Mouse (Mus musculus) thymus, postnatal 0 days (tissue): ENCODE data around the gene Irx3. TPM values are rescaled to one million over a fixed set of nuclear protein-coding genes. Genes with fewer than 3 reads are reported as not detected.

ENCODE experiments used
- DNase-seq: peaks from one replicate; pipeline ENCODE4 v3.0.0-alpha.2; 2015; ENCODE audit warnings: low spot score
- polyA plus RNA-seq: library from polyadenylated mRNA; unstranded; fragments of >200 nt; fragmentation: Nextera tagmentation; extraction: Ambion mirVana; gene quantifications from 2 replicates; pipeline ENCODE4 v1.2.1, GENCODE M21; 2015

Irx3 gene
- polyA plus RNA-seq: 0.87 and 0.99 TPM in 2 replicates

DNA sequence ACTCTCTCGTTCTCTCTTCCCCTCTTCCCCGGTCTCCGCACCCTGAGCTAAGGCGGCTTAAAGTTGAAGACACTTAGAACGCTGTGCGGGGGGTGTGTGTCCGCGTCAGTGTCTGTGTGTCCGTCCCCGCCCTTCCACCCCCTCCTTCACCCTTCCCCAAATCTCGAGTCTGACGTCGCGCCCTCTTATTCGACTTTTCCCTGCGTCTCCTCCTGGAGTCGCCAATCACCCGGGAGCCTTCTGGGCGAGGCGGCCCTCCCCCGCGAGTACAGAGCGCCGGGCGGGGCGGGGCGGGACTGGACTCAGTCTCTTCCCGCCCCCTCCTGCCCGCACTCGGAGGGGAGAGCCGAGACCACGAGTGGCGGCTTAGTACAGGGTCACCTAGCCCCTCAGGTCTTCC lies at the start of gene Irx3:
TSS of gene Irx3 (minus strand) at position 229 of the 400 bp plus-strand sequence.
- DNase-seq: no peak

DNA sequence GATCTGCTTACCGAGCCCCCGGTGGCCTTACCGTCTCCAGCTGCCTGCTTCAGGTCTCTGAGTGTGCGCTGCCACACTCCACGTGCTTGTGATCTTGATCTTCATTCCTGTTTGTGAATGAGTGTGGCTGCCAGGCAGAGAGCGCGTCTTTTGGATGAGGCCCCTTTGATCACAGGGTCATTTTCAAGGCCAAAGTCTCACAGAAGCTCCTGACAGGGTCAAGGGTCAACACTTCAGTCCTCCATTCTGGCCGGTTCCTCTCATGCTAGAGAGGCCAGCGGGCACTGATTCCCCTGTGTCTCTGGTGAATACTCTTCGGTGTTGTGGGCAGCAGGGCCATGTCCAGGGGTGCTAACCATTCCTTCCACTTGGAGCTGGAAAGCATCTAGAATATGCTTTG lies 49.5 kb upstream of the Irx3 start:
- no peak for DNase-seq

DNA sequence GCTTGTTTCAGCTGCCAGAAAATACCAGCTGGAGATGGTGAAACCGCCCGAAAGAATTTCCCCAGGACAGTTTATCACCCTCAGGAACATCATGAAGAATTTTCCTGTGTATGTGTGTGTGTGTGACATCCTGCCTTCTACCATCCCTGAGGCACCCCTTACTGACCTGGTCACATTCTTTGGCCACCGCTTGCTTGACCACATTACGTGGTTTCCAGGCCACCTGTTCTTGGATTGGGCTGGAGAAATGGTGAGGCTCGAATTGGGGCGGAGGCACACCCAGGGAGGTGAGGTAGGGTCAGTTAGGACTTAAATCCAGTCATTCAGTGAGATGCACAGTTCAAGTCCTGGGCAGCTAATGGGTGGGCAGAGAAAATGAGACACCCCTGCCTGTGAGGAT lies 48.1 kb upstream of the Irx3 start:
- no peak for DNase-seq

DNA sequence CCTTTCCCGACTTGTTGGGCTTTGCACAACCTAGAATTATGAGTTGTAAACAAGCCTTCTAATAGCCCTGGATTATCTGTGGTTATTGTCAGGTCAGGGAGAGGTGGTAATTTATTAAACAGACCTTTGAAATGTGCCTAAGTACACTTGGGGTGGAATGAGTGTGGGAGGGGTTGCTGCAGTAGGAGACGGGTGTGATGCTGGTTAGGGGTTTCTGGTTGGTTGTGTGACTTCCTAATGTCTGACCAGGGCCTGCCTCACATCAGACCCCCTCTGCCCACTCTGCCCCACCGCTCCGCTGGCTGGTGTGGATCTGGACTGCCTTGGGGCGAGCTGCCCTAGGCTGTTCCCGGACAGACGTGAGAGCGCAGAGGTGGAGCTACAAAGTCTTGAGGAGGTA lies 47.7 kb upstream of the Irx3 start:
- no peak for DNase-seq

DNA sequence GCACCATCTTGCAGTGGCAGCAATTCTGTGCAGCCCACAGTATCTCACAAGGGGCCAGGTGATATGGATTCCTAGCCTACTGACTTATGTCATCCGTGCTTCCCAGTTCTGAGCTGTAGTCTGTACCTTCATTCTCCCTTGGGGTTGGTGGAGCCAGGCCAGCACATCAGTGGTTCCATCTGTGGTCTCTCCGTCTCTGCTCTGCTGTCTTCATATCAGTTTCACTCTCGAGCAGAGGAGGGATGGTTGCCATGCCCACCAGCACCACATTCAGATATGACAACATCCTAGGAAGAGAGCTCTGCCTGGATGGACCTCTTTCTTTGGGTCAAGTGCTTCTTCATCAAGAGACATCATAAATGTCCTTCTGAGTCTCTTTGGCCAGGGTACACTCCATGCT lies 43.8 kb upstream of the Irx3 start:
- no peak for DNase-seq

DNA sequence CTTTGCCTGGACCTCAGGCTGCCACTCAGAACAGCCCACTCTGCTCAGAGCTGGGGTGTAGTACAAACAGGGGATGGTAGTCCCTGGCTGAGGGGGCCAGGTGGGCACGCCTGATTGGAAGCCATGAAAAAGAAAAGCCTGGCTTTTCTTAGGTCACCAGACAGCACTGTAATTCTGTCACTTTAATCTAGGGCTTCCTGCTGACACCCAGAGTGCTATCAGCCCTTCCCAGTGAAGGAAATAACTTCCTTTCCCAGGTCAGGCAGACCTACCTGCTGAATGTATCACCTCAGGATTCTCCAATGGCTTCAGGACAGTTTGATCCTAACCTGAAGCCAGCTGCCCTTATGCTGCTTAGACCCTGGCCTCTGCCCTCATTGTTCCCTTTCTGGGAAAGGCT lies 35.3 kb upstream of the Irx3 start:
- DNase-seq: no peak

DNA sequence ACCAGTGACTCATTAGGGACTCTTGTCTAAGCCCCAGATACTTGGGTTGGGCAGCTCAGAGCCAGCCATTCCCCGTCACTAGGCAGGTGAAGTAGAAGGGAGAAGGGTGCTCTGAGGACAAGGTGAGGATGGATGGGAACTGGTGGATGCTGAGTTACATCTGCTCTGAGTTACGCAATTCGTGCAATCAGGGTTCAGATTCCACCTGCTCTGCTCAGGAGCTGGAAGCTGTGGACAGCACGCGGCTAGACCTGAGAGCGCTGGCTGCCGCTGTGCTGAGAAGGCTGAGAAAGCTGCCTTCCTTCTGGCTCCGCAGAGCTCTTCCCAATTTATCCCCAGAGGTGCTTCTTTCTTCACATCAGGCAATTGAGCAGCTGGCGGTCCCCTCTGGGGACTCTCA lies 34.8 kb upstream of the Irx3 start:
- no peak for DNase-seq

DNA sequence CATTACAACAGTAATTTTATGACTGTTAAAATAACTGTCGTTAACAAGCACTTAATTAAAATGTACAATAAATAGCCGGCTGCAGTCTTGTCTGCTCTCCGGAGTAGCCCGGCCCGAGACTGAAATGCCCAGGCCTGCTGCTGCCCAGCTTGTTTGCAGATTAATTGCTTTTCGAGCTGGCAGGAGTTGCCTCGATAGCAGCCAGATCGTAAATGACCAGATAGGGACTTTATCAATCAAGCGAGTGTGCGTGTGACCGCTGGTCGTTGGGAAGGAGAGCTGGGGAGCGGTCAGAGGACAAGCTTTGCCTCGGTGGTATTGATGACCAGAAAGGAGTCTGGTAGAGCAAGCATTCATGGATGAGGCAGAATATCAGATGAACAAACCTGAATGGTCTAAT lies 25.8 kb upstream of the Irx3 start:
- no peak for DNase-seq

DNA sequence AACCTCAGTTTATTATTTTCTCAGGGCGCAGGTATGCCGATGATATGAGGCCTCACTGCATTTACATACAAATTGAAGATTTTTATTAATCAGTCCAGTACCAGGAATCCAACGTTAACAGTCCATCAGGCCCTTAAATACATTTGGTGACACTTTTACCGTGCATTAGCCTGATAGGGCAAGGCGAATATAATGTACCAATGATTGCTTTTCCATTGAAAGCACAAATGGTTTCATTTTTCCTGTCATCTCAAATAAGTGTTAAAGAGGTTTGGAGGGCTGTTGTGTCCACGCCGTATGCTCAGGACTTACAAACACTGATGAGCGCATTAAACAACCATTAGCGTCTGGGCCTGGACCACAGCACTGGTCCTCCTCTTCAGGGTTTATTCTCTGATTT lies 25.3 kb upstream of the Irx3 start:
- no peak for DNase-seq

DNA sequence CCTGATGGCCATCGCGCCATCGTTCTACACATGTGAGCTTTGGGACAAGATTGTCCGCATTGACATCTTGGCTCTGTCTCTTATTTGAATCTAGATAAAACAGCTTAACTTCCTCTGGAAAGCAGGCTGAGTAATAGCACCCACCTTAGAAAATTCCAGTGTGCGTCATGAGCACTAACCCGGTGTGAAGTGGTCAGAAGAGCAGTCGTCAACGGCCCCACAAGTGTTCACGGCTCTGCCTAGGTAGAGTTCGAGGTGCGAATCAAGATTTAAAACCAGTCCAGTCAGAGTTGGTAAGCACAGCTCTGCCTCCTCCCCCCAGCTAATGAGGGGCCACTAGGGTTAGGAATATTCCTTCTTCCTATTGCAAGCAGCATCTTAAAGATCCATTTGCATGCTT lies 21.5 kb upstream of the Irx3 start:
- no peak for DNase-seq

DNA sequence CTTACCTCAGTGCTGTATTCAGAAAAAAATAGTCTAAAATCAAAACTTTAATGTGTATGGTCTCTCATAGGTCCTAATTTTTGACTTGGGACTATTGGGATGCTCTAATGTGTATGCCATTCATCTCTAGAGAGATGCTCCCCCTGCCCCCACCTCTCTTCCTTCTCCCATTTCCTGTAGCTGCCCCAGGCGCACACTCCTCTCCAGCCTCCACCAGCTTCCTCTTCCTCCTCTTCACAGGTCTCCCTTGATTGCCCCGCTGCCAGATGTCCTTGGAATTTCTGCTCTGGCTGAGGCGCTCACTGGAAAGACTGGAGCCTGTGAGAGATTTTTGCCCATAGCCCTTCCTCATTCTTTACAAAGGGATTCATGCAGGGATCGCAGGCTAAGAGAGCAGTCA lies 20.9 kb upstream of the Irx3 start:
- DNase-seq: no peak

DNA sequence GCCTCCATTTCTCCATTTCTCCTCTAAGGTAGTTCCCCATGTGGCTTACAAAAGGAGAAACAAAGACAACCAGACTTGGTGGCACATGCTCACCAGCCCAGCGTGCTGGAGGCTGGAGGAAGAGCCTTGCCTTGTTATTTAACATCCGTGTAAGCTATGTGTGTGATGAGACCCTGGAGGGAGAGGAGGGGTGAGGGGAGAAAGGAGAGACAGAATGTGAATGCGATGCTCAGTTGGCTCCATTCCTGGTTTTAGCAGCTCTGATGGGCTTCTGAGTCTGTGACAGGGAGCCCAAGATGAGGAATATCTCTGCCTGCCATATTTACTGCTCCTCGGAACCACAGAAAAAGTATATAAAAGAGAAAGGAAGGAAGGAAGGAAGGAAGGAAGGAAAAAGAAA lies 20.1 kb upstream of the Irx3 start:
- no peak for DNase-seq

DNA sequence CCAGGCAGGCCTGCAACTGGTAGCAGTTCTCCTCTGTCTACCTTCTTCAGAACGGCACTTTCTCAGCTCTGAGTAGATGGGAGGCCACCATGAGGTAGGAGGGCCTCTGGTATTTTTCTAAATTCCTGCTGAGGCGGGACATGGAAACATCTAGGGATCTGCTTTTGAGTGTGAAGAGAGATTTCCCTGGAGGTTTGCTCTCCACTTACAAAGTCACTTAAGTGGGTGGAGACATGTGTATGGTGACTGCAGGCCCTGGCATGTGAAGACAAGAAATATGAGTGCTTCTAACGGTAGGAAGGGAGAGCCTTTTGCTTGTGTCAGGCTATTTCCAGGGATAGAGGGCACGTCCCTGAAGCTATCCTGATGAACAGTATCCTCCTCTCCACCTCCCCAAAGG lies 17.9 kb upstream of the Irx3 start:
- DNase-seq: no peak

DNA sequence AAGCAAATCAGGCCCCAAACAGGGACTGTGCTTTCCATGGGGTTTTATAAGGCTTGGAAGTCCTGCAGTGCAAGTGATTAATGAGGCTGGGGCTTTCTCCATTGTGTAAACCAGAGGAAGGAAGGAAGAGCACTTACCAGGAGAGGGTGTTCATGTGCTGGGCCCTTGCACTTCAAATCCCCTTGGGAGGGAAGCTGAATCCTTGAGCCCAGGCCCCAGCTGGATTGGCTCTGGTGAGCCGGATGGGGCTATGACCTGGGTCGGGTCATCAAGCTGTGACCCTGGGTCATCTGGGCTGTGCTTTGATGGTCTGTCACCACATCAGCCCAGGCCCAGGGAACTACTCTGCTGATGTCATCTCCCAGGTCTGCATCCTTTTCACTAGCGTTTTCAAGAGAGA lies 16.9 kb upstream of the Irx3 start:
- DNase-seq: no peak

DNA sequence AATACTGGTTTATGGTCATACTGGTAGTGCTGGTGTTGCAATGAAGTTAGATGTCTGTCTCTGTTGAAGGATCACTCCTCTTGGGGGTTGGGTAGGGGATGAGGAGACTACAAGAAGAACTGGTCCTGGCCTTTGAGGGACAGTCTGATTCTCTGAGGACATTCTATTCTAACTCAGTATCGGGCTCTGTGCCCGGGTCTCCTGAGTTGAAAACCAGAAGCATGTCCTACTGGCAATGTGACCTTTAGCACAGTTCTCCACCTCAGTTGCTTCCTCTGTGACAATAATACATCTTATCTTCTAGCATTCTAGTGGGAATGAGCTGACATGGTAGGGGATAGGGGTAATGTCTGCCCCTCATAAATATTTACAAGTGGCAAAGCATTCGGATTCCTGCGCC lies 12.2 kb upstream of the Irx3 start:
- no peak for DNase-seq

DNA sequence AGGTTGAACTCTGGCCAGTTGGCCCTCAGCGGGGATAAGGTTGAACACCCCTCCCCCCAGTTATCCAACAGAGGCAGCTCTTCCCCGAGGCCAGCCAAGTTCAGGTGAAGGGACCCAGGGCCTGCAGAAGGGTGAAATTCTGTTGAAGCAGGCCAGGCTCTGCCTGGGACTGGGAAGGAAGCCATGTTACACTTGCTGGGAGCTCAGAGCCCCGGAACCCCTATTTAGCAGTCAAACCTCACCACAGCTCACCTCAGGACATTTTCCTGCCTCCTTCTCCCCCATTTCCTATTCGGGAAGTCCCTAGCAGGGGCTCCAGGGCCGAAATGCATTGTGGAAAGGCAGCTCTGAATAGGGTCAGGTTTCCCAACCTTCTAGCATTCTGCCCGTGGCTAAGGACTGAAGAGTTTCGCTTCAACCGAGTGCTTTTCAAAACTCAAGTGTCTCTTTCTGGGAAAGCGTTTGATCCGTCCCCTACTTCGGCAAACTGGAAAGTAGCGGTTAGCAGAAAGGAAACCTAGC lies 4.9 kb upstream of the Irx3 start:
- no peak for DNase-seq

DNA sequence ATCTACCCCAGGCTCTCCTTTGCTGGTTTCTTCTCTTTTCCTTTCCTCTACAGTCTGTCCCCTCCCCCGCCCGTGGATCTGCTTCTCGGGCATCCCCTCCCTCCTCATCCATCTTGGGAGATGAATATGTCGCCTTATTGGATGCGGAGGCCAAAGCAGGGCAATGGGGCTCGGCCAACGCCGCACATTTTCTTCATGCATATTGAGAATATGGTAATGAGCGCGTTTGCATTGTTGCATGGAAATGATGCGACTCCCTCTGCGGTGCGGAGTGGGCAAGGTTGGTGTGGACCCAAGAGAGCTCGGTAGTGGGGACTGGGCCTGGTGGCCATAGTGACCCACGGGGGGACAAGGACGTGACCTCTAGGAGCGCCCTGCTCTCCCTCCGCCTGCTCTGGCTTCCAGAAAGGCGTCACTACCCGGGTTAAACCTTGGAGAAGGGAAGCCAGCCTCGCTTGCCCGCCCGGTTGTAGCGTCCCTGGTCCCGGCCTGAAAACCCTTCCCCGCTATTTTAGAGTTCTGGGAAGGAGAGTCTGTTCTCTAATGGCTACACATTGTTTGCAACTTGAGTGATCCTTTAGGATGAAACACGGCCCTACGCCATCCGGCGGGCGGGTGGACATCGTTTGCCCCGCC lies 4.3 kb upstream of the Irx3 start:
- no peak for DNase-seq

DNA sequence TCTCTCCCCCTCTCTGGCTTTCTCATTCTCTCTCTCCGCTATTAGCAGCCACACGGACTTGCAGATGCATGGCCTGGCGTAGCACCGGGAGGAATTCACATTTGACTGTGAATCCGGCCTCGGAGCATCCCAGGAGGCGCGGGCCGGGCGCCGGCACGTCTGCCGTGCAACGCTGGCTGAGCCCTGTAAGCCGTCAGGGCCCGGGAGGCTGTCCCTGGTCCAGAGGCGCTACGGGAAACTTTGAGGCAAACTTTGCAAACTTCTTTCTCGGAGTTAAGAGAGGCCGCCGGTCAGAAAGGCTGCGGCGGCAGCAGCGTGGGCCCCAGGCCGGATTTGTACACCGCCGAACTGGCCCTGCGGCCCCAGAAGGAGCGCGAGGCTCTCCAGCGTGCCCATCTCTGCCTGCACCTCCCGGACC lies 3.4 kb upstream of the Irx3 start:
- no peak for DNase-seq

DNA sequence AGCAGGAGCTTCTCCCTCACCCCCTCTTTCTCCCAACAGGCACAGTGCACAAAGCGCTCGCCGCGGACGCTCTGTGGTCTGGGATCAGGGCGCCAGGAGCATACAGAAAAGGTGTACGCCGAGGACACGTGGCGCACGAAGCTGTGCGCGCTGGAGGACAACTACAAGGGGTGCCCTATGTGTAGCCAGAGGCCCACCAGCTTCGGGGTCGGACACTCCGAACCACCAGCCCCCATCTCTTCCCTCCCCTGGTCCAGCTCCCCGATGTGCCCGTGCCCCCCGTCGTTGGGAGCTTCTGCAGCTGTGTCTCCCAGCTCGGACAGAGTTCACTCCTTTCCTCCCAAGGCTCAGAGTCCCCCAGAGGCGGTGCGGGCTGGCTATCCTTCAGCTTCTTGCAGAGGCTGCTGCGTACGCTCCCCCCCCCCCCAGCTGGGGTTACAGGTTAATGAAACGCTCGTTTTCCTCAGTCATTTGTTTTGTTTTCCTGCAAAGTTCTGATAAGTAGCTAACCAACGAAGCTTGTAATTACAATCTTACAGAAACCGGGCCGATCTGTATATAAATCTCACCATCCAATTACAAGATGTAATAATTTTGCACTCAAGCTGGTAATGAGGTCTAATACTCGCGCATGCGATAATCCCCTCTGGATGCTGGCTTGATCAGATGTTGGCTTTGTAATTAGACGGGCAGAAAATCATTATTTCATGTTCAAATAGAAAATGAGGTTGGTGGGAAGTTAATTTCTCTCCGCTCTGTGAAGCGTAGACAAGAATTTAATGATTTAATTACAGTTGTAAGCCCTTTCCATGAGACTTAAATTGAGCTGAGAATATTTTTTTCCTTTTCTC lies 2.8 kb upstream of the Irx3 start:
- no peak for DNase-seq

DNA sequence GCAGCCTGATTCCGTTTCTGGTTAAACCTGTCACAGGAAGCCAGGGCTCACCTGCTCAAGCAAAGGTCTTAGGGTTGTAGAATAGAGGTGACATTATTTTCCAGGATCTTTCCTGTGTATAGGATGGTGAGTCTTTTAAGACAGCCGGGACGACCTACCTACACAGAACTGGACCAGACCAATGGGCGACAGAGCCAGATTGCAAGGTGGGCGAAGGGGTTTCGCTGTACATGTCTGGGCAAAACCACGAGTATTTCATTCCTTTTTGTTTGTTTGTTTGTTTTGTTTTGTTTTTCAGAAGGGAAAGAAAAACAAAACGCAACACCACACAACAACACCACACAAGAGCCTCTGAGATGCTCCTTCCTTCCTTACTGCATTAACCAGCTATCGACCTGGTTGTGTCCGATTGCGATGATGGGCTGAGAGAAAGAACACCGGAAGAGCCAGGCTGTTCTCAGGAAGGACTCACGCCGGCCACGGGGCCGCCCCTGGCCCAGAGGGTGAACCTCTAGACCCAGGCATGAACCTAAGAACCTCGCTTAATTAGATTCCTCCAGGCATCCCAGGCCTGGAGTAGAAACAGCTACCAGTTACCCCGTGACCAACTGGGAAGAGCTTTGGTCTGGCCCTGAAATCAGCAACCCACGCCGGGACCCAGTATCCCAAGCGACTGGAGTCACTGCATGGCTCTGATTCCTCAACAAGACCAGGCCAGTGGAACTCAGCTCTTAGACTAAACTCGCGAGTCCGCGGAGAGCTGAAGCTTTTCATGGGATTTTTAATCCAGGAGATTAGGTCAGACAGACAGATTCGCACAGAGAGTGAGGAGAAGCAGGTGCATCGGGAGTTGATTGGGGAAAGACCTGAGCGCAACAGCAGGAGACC lies 1.9 kb upstream of the Irx3 start:
- no peak for DNase-seq

DNA sequence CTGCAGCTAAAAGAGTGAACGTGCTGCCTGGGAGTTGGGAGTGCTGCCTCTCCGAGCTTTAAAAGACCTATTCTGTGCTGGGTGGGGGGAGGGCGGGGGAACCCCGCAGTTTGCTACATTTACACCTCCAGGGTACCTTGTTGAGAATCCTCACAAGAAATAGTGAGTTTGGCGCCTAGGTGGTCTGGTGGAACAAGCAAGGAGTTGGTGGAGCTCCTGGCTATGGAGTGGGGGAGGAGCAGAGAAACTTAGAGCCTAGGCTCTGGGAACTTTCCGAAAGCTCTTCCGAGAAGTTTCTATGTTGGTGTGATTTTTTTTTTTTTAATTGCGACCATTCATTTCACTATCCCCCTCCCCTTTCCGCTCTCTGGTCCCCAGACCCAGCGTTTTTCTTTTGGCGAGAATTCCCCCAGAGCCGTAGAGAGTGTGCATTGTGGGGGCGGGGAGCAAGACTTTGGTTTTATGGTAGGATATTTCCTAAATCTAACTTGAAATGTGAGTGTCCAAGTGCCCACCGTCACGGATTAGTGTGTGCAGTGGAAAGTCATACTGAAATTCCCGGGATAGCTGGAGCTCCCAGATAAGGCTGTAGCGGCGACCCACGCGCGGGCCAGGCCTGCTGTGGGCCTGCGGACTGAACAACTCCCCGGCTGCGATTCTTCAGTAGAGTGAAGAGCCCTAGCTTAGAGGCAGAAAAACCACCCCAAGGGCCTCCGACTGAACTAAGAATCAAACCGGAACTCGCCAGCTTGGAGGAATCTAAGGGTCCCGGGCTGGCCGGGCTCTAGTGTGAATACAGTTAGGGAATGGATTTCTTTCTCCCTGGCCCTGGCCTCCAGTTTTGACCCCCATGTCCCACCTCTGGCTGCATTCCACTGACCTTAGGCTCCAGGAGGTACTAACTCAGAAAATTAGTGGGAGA lies 795 bp upstream of the Irx3 start:
- no peak for DNase-seq
